Mouse (Mus musculus) olfactory bulb, adult 2 months (tissue): ENCODE data around the gene Rbm34.

Experiments used
- CTCF ChIP-seq: fragments of 200-500 bp; IDR thresholded peaks from 2 replicates; pipeline ENCODE4 v1.5.1; 2012; ENCODE audit warnings: low read depth, mild to moderate bottlenecking, low read length, moderate library complexity; ENCODE audit not compliant: insufficient read depth
- POLR2A ChIP-seq: fragments of 200-500 bp; IDR thresholded peaks from 2 replicates; pipeline ENCODE4 v1.6.1; 2012; ENCODE audit warnings: mild to moderate bottlenecking, low read depth, low read length, moderate library complexity; ENCODE audit not compliant: insufficient read depth

DNA sequence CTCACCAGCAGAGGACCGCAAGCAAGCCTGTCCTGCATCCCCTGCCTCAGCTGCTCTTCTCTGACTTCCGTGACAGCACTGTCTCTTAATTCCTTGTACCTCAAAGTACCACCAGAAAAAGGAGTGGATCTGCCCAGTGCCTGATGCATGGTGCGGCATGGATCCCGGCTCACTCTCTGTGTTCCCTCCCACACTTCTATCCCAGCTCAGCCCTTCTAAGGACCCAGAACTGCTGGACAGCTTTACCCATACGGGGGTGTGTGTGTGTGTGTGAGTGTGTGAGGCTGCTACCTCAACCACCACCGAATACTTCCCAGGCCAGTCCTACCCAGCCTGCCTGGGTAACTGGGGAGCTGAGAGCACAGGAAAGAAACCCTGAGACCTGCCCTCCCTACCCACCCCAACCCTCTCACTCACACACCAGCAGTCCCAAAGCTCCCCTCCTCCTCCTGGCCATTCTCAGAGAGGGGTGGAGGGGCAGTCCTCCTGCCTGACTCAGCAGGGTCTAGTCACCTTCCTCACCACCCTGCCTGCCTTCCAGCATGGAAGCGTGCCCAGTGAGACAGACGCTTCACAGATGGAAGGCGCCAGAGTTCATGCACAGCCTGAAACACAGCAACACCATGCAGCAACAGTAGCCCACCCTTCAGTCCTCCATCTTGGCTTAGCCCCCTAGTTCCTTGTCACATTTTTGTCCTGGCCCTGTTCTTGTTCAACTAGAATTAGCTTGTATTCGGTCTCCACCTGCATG is 41.9 kb downstream of the Rbm34 start:
- no peak for TF ChIP-seq POLR2A
- no peak for TF ChIP-seq CTCF
